Mouse (Mus musculus): ENCODE measurements around the gene Edem1. TPM values are rescaled to one million over a fixed set of nuclear protein-coding genes. Genes with fewer than 3 reads are reported as not detected.
"Not testable (repeated sequence)": the region's sequence is repeated elsewhere in the genome, so short reads cannot be mapped to it uniquely, and the experiment has no call there.

The Edem1 gene
- polyA plus RNA-seq, 1 experiment: 12.8 TPM

DNA sequence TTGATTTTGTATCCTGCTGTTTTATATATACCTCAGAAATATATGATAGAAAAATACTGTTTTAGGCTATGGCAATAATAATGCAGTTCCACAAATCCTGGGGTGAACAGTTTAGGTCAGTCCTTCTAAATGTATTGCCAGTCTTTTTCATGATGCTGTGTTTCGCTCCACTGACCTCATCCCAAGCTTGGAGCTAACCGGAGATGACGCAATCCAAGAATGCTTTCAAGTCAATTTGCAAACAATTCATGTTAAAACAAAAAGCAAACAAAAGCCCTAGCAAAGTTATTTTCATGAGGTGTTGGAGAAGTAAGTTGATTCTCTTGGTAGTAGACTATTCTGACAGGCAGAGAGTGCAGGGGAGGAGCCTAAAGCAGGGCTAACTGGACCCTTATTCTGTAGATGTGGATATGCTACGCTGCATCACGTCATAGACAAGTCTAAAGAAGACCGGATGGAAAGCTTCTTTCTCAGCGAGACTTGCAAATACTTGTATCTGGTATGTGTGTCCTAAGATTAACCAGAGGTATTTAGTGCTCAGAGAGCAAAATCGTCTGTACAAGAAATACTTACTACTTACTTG, 23.7 kb downstream of the Edem1 start:
- no peak for TF ChIP-seq CTCF (IDR thresholded peaks at IDR 0.05; ENCODE audit: borderline replicate concordance, extremely low read depth, insufficient read depth, insufficient read length)
- no peak for TF ChIP-seq POLR2A (IDR thresholded peaks at IDR 0.05; ENCODE audit: borderline replicate concordance, extremely low read depth, insufficient read depth, insufficient read length, poor library complexity, severe bottlenecking)
- no peak for DNase-seq (ENCODE audit: low read depth)

DNA sequence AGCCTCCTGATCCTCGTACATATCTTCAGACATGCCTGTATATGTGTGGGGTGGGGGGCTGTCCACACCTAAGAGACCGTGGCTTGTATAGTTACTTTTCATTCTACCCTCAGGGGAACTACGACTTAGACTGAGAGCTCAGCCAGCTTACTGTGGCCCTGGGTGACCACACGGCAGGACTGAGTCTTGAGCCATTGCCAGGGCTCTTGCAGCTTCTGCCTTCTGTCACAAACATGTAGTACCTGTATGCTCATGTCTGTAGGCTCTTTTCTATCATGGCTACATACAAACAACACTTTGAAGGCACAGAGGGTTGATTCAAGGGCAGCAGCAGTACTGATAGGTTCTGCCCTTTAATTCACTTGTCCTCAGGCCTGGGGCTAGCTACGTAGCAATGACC, 24.5 kb downstream of the Edem1 start:
- DNase-seq (ENCODE audit: low read depth): no peak
- TF ChIP-seq CTCF (IDR thresholded peaks at IDR 0.05; ENCODE audit: borderline replicate concordance, extremely low read depth, insufficient read depth, insufficient read length): no peak
- no peak for TF ChIP-seq POLR2A (IDR thresholded peaks at IDR 0.05; ENCODE audit: borderline replicate concordance, extremely low read depth, insufficient read depth, insufficient read length, poor library complexity, severe bottlenecking)

DNA sequence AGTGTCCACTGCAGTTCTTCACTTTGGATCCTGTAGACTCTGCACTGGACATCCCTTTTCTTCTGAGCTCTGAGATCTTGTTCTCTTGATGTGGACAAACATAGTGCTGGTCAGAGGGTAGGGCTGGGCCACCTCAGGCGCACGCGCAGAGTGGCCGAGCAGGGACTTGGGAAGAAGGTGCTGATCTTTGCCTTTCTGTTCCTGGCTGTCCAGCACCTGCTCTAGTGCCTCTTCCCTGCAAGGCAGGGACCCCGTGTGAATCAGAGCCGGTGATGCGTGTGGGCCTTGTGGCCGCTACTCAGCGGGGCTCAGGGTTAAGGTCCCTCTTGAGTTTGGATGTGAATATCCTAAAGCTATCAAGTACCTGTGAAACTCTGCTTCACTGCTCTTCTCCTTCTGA, 30.1 kb downstream of the Edem1 start:
- no peak for TF ChIP-seq CTCF (IDR thresholded peaks at IDR 0.05; ENCODE audit: borderline replicate concordance, extremely low read depth, insufficient read depth, insufficient read length)
- no peak for TF ChIP-seq POLR2A (IDR thresholded peaks at IDR 0.05; ENCODE audit: borderline replicate concordance, extremely low read depth, insufficient read depth, insufficient read length, poor library complexity, severe bottlenecking)
- no peak for DNase-seq (ENCODE audit: low read depth)

DNA sequence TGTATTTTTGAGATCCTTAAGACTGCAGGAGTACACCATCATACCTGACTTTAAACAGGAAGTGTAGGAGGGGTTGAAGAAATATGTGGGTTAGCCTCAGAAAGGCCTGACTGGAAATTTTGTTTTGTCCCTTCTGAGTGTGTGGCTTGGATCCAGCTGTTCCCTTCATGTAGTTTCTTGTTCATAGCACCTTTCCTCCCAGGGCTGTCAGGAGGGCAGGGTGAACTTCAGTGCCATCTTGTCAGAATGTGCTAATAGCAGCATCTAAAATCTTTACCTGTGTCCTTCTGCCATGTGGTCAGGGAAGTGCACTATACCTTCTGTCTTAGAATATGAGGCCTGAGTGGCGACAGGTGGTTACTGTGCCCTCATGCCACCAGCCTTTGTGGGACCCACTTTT, 32.8 kb downstream of the Edem1 start:
- no peak for DNase-seq (ENCODE audit: low read depth)
- TF ChIP-seq POLR2A (IDR thresholded peaks at IDR 0.05; ENCODE audit: borderline replicate concordance, extremely low read depth, insufficient read depth, insufficient read length, poor library complexity, severe bottlenecking) (no peak), CTCF (IDR thresholded peaks at IDR 0.05; ENCODE audit: borderline replicate concordance, extremely low read depth, insufficient read depth, insufficient read length) (no peak)

DNA sequence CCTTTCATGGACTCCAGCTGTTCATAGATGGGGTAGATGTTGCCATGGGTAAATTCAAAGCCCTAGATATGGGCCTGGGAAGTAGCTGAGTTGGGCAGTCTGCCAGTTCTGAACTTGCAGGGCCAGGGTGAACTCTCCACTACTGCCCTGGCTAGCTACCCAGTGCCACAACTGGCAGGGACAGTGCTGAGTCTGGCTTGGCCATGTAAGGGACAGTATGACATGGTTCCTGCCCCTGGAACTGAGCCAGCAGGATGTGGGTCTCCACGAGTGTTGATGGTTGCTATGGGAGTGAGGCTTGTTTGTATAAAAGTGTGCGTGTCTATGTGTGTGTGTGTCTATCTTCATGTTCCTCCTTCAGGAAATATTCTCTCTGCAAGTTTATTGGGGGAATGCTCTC, 34.1 kb downstream of the Edem1 start:
- TF ChIP-seq POLR2A (IDR thresholded peaks at IDR 0.05; ENCODE audit: borderline replicate concordance, extremely low read depth, insufficient read depth, insufficient read length, poor library complexity, severe bottlenecking): no peak
- no peak for TF ChIP-seq CTCF (IDR thresholded peaks at IDR 0.05; ENCODE audit: borderline replicate concordance, extremely low read depth, insufficient read depth, insufficient read length)
- no peak for DNase-seq (ENCODE audit: low read depth)

DNA sequence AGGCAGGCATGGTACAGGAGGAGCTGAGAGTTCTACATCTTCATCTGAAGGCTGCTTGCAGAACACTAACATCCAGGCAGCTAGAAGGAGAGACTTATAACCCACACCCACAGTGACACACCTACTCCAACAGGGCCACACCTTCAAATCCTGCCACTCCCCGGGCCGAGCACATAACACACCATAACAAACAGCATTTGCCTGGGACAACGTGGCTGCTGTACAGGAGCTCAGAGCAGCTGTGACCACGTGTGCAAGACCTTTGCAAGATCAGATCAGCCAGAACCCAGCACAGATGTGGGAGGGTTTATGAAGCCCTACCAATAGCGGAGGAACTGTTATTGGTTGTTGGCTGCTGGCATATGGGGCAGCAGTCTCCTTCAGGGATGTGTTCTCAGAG, 37.9 kb downstream of the Edem1 start:
- DNase-seq (ENCODE audit: low read depth): no peak
- TF ChIP-seq POLR2A (IDR thresholded peaks at IDR 0.05; ENCODE audit: borderline replicate concordance, extremely low read depth, insufficient read depth, insufficient read length, poor library complexity, severe bottlenecking) (no peak), CTCF (IDR thresholded peaks at IDR 0.05; ENCODE audit: borderline replicate concordance, extremely low read depth, insufficient read depth, insufficient read length) (no peak)

DNA sequence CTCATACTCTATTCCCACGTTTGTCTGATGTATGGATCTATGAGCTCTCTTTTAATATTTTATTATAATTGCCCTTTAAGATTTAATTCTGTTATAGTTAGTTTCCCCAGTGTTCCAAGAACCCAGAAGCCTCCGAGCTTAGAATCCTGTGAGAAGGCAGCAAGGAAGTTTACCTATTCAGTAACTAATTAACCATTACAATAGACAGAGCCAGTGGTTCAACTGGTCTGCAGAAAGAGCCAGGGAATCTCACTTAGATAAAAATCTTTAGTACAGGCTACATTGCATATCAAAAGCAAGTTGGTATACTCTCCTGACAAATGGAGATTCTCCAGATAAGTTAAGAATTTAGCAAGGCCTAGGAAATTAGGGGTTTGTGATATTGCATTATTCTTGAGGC, 40.6 kb downstream of the Edem1 start:
- not testable (repeated sequence) for DNase-seq (ENCODE audit: low read depth)

DNA sequence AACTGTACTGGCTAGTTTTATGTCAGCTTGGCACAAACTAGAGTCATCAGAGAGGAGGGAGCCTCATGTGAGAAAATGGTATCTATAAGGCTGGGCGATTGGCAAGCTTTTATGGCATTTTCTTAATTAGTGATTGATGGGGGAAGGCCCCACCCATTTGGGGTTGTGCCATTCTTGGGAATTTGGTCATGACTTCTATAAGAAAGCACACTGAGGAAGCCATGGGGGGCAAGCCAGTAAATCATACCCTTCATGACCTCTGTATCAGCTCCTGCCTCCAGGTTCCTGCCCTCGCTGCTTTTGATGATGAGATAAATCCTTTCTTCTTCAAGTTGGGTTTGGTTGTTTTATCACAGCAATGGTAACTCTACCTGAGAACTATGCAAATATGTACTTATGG, 42.0 kb downstream of the Edem1 start:
- TF ChIP-seq POLR2A (IDR thresholded peaks at IDR 0.05; ENCODE audit: borderline replicate concordance, extremely low read depth, insufficient read depth, insufficient read length, poor library complexity, severe bottlenecking): no peak
- TF ChIP-seq CTCF (IDR thresholded peaks at IDR 0.05; ENCODE audit: borderline replicate concordance, extremely low read depth, insufficient read depth, insufficient read length): no peak
- no peak for DNase-seq (ENCODE audit: low read depth)

DNA sequence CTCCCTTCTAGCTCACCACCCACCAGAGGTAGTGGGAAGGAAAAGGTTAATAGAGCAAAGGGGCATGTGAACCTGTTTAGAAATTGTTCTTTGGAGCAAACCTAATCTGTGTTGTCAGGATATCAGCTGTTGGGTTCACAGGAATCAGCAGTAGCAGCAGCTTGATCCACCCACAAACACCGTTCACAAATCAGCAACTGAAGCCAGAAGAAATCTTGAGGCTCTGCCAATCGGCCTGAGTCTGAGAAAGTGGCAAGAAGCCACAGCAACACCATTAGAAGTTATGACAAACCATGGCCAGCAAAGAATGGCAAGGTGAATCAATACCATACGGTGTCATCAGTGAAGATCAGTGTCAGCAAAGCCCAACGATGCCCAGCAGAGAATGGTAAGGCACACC, 42.8 kb downstream of the Edem1 start:
- no peak for DNase-seq (ENCODE audit: low read depth)
- no peak for TF ChIP-seq CTCF (IDR thresholded peaks at IDR 0.05; ENCODE audit: borderline replicate concordance, extremely low read depth, insufficient read depth, insufficient read length)
- TF ChIP-seq POLR2A (IDR thresholded peaks at IDR 0.05; ENCODE audit: borderline replicate concordance, extremely low read depth, insufficient read depth, insufficient read length, poor library complexity, severe bottlenecking): no peak

DNA sequence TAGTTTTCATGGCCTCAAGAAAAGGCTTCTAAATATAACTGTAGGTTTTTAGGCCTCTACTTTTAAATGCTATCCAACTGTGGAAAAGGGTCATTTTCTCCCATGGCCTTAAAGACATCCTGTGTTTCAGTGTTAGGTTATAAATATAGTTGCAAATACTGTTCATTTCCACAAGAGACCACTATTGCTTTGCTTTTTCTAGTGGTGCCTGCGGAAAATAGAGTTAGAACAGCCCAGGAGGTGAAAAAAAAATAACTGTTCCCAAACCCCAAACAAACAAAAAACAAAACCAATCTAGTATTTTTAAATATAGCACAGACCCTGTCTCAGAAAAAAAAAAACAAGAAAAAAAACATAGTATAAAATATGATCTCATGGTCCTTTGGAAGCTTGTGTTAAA, 46.9 kb downstream of the Edem1 start:
- DNase-seq (ENCODE audit: low read depth): peak; percentile 45

DNA sequence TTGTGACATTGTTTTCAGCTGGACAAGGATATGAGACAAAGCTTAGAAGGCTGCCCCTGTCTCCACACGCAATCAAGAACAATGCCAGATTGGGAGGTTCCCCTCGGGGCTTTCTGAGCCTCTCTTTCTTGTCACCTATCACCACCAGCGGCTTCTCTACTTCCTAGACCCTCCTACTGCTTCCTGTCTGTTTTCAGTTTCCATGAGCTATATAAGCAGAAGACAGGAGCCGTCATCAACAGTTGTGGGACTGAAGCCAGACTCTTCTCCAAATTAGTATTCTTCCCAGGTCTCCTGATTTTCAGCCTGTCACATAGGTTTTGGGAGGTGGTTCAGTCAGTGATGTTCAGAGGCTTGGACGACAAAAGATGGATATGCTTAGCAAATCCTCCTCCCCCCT, 47.6 kb downstream of the Edem1 start:
- TF ChIP-seq CTCF (IDR thresholded peaks at IDR 0.05; ENCODE audit: borderline replicate concordance, extremely low read depth, insufficient read depth, insufficient read length): no peak
- TF ChIP-seq POLR2A (IDR thresholded peaks at IDR 0.05; ENCODE audit: borderline replicate concordance, extremely low read depth, insufficient read depth, insufficient read length, poor library complexity, severe bottlenecking): no peak
- DNase-seq (ENCODE audit: low read depth): peak; percentile 65

More for the DNA sequence above, 46.9 kb downstream of the Edem1 start:
- TF ChIP-seq POLR2A (IDR thresholded peaks at IDR 0.05; ENCODE audit: borderline replicate concordance, extremely low read depth, insufficient read depth, insufficient read length, poor library complexity, severe bottlenecking) (no peak), CTCF (IDR thresholded peaks at IDR 0.05; ENCODE audit: borderline replicate concordance, extremely low read depth, insufficient read depth, insufficient read length) (no peak)

DNA sequence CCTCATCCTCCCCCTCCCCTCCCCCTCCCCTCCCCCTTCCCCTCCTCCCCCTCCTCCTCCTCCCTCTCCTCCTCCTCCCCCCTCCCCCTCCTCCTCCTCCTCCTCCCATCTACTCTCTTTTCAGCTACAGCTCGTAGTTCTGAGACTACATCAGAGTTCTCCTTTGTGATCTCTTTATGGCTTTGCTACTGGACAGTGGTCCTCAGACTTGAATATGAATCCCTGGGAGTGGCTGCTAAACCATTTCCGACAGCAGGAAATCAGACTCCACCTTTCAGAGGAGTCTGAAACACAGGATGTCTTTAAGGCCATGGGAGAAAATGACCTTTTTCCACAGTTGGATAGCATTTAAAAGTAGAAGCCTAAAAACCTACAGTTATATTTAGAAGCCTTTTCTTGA, 48.0 kb downstream of the Edem1 start:
- TF ChIP-seq POLR2A (IDR thresholded peaks at IDR 0.05; ENCODE audit: borderline replicate concordance, extremely low read depth, insufficient read depth, insufficient read length, poor library complexity, severe bottlenecking) (no peak), CTCF (IDR thresholded peaks at IDR 0.05; ENCODE audit: borderline replicate concordance, extremely low read depth, insufficient read depth, insufficient read length) (no peak)

More for the DNA sequence above, 48.0 kb downstream of the Edem1 start:
- no peak for DNase-seq (ENCODE audit: low read depth)
